Mouse (Mus musculus) lung, postnatal 36 days (tissue): ENCODE results near the gene Kitl.

Experiments used
- DNase-seq: peaks from one replicate; pipeline ENCODE4 v3.0.0; 2022; ENCODE audit warnings: mixed read lengths

The Kitl gene

GRCm38 (mm10) chr10:100015370-100016325 lies at the start of gene Kitl:
Kitl (plus strand) TSS chr10:100015630.
- peak; percentile 90 for DNase-seq

DNA sequence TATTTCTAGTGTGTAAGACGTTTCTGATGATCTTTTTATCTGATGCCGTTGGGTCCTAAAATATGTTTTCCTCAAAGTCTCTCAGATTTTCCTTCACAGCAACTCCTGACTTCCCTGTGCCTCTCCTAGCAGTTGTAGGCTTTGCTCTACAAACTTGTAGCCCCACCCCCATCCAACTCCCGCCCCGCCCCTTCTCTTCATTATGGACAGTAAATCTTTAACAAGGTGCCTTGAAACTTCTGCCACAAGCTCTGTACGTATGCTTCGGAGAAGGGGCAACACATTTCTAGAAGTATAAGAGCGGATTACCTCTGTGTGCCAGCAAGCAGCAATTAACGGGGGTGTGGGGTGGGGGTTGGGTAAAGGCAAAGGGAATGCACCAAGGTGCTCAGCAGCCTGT lies 42.6 kb upstream of the Kitl start:
- DNase-seq: no peak

DNA sequence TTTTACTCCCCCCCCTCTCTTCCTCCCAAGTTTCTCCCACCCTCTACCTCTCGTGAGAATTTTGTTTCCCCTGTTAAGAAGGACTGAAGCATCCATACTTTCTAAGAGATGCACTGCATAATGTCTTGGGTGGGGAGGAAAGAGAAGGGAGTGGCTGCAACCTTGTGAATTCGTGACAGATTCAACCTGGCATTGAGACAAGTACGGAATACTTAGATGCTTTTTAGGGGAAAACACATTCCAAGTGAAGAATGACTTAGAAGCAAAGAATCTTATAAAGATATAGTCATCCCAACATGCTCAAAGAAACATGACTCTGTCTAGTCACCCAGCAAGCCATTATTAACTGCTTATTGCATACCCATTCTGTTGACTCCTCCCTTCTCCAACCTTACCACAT lies 35.3 kb upstream of the Kitl start:
- no peak for DNase-seq

- DNase-seq: no peak
These were observed 34.5 kb upstream of the Kitl start for GRCm38 (mm10) chr10:99980916-99981315.

GRCm38 (mm10) chr10:99981887-99982286 lies 33.5 kb upstream of the Kitl start:
- no peak for DNase-seq

GRCm38 (mm10) chr10:99986745-99987144 lies 28.7 kb upstream of the Kitl start:
- no peak for DNase-seq

- DNase-seq: peak; percentile 49
These were observed 25.7 kb upstream of the Kitl start for GRCm38 (mm10) chr10:99989758-99990157.

DNA sequence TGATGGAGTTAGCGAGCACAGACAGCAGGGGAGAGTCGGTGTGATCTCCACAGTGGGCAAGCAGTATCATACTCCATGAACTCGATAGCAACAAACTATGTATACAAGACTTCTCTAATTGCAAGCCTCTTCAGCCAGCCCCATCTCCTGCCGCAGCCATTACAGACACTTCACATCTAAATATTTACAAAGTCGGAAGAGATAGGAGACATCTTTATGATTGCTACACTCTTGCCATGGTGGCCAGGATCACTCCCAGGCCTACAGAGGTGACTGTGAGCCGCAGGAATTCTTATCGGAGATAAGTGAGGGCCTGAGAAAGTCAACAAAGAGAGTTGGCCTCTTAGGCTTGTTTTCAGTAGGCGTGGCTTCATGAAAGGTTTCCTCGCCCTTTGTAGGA lies 23.3 kb upstream of the Kitl start:
- no peak for DNase-seq

DNA sequence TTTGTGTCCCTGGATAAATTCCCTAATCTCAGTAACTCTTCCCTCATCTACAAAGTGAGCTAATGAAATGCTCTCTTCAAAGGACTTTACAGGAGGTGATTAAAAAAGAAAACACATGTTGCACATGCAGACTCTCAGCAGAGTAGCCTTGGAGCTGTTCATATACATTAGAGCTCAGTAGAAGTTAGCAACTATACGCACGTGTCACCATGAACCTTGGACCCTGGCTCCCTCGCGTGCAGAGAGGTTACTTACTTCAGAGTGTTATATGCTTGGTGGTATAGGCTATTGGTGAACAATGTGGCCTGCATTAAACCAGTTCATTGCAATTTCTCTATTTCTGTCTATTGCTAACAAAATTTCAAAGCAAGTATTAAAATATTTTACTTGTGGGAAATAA lies 14.0 kb upstream of the Kitl start:
- no peak for DNase-seq

DNA sequence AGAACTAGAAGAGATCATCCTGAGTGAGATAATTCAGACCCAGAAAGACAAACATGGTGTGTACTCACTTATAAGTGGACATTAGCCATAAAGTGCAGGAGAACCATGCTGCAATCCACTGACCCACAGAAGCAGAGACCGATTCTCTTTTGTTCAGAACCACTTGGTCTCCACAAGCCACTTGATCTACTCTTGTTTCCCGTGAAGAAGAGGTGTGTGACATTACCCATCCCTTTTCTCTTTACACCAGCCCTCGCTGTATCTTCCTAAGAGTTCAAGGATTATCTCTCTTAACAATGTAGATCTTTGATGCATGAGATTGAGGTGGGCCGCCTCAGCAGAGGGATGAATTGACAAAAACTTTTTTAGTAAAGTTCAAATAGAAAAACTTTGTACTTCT lies 11.6 kb upstream of the Kitl start:
- no peak for DNase-seq

GRCm38 (mm10) chr10:100009681-100010080 lies 5.7 kb upstream of the Kitl start:
- DNase-seq: no peak

DNA sequence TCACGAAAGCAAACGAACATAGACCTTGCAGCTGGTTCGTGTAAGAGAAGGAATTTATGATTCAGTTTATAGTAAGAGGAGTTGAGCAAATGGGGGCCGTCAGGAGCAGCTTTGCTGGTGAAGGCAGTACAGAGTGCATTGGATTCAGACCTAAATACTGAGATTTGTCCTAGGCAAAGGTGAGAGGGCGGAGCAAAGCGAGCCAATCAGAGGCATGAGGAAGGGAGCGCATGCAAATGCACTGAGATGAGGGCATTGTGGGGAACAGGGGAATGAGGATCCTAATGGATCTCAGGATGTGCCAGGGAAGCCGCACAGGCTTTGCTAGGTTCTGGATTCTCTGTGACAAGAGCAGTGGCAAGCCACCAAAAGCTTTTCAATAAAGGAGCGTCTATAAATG lies 5.1 kb upstream of the Kitl start:
- DNase-seq: no peak

- DNase-seq: no peak
These were observed 1.3 kb upstream of the Kitl start for GRCm38 (mm10) chr10:100014096-100014495.

DNA sequence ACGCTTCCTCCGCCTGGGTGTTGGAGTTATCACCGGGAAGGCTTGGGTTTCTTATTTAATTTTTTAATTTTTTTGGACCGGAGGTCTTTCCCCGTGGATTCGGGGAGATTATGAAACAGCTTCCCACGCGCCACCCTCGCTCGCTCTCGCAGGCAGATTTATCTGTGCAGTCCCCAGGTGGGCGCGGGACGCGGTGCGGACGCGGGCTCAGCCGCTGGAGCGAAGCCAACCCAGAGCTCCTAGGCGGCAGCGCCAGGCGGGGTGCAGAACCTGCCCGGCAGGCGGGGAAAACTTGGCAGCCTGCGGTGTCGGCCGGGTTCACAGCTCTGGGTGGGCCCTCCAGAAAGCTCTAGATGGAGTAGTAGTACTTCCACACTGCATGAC lies 888 bp downstream of the Kitl start:
- DNase-seq: peak; percentile 72

DNA sequence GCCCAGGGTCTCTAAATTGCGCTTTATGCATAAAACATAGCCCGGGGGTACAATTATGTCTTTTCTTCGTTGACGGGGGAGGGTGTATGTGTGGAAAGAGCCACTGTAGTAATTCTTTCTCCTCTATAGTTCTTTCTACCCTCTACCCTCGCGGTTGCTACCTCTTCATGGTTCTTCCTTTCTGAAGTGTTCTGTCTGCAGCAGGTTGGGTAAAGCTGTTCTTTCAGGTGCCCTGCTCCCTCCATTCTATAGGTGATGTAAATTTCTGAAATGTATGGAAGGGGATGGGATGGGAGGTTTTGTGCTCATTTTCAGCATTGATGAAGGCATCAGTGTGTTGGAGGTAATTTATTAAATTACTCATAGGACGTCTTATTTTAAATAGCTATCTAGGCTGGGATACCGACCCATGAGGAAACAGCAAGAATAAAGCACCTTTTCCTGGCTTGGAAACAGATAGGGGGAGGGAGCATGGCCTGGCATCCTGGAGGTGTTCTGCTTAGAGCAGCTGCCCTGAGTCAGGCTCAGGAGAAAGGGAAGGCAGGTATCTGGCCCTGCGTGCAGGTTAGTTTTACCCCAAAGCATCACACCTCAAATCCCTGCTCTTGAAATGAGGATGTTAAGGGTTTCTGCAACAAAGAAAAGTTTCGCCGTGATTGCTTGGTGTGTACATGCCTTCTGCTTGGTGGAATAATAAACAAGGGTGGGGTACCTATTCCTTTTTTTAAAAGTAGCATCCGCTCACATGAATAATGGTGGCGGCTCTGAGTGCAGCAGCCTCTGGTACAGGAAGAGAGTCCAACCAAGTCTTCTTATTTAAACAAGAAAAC lies 1.7 kb downstream of the Kitl start:
- peak; percentile 28 for DNase-seq

DNA sequence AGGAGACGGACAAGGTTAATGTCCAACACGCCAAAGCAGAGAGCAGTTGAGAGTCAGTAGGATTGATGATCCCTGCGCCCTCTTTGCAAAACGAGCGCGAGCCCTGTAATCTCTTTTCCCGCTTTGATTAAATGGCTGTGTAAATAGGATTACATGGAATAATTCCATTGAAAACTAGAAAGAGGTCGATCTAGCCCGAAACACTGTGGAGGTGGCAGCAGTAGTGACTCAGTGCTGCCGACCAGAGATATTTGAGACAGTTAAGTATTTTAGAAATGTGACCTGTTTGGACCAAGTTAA lies 2.3 kb downstream of the Kitl start:
- no peak for DNase-seq

GRCm38 (mm10) chr10:100018493-100018892 lies 3.1 kb downstream of the Kitl start:
- DNase-seq: peak; percentile 28

DNA sequence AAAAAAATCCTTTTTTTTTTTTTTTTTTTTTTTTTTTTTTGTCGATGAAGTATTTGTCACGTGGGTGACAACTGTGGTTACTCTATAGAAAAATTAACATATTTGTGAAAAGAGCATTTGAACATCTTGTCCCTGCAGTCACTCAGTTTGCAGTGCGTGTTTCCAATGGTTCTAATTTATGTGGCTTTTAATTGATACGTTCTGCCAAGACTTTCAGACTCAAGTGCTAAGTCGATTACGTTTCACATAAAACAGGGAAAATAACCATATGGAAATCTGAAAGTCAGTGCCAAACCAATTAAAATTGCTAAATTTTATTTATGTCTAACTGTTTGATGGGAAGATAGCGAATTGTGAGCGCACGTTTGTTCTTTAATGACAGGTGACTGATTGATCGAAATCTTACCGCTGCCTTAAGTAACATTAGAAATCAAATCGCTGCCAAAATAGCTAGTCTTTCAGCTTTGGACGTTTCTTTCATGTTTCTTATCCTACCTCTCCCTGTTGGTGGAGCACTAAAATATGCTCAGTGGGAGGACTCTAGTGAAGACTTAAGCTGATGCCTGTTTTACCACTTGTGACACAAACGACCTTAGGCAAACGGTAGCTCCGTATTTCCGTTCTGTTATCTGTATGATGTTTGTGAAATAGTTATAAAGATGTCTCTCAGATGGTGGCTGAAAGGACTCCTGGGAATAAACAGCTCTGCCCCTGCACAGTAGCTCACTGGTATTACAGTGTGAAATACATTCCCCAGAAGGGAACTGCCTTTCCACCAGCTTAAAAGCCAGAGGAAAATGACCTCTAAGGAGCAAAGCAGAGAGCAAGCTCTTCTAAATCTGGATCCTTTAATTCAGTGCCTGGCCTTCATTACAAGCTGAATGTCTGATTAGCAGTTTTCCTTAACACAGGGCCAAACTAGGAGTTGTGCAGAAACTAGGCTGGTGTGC lies 4.1 kb downstream of the Kitl start:
- no peak for DNase-seq

DNA sequence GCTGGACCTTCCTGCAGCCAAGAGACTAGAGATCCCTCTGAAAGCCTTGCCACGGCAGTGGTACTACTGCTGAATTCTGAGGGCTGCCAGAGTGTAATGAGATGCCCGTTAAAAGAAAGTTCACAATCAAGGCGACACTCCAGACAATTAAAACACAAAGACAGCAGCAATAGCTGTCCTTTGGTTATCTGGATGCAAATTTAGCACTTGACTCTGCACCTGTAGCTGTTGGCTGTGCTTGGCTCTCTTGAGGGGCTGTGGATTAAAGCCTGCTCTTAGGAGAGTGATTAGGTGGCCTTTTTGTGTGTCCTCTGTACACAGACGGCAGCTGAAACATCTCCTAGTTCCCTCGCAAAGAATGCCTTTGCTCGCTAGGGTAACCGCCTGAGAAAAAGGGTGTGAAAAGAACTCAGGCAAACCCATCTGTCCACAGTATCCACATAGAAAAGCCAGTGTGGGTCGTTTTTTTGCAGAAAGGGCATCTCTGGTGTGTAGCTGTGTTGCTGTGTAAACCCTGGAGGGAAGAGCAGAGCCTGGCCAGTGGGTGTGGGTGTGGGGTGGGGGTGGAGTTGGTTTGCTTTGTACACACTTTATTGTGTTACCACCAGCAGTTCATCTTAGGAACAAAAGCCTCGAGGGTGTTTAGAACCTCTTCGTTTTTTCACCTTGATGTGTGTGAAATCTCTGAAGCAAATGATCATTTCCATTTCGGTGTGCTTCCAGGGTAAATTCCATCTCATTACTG lies 6.8 kb downstream of the Kitl start:
- no peak for DNase-seq

DNA sequence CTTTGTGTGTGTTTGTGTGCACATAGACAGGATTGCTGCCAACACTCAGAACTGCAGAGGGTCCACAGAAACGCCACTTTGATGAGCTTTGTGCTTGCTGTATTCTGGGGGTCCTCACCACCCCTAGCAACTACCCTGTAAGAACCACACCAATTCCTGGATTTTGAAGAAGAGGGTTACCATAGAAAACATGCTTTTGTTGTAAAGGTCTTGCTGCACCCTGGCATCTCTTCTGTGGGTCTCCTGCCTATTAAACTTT lies 7.3 kb downstream of the Kitl start:
- DNase-seq: no peak

DNA sequence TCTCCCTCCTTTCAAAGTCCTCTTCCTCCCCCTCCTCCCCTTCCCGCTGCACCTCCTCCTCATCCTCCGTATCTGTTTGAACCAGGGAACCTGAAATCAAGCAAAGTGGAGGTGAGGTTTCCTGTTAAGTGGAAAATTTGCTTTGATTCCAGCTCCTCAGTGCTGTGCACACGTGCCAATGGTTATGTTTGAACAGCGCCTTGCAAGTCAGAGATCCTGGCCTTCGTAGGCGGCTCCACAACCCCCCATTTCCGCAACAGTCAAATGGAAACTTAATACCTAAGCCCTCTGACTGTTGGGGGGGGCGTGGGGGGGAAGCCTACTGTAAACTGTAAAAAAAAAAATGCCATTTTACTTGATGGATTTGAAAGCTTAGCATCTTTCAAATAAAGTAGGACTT lies 10.2 kb downstream of the Kitl start:
- peak; percentile 53 for DNase-seq

DNA sequence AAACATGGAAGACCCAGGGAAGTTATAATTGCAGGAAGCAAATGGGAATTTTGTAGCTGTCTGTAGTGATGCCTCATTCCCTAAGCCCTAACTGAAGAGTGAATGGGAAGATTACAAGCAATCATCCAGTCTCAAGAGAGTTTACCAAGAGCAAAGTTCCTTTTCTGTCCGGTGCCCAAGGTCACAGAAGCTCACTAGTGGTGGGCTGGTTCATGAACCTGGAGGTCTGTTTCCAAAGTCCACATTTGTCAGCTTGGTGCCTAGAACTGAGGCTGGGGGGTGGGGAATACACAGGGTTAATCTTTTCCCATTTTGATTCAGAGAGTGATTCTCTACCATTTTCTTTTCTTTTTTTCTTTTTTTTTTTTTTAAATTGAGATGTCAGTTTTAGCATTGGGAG lies 11.3 kb downstream of the Kitl start:
- no peak for DNase-seq

DNA sequence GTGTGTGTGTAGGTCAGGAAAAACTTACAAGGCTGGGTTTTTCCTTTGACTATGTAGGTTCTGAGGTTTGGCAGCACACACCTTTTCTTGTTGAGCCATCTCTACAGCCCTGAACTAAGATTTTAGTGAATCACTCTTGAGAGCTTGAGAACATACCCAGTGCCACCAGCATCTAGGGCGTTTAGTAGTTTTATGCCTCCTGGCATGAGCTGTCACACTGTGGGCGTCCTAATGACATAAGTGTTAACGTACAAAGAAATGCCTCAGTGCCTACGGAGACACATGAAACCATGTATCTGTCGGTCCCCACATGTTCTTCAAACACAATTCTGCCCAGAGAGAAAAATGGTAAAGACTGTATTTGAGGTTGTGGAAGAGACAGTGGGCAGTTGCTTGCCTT lies 15.0 kb downstream of the Kitl start:
- DNase-seq: no peak
